Mouse (Mus musculus): Measurements from ENCODE around the gene Prom1.
A peak's percentile ranks its signal among the peaks of the same experiment; 100 is the strongest.

The Prom1 gene

DNA sequence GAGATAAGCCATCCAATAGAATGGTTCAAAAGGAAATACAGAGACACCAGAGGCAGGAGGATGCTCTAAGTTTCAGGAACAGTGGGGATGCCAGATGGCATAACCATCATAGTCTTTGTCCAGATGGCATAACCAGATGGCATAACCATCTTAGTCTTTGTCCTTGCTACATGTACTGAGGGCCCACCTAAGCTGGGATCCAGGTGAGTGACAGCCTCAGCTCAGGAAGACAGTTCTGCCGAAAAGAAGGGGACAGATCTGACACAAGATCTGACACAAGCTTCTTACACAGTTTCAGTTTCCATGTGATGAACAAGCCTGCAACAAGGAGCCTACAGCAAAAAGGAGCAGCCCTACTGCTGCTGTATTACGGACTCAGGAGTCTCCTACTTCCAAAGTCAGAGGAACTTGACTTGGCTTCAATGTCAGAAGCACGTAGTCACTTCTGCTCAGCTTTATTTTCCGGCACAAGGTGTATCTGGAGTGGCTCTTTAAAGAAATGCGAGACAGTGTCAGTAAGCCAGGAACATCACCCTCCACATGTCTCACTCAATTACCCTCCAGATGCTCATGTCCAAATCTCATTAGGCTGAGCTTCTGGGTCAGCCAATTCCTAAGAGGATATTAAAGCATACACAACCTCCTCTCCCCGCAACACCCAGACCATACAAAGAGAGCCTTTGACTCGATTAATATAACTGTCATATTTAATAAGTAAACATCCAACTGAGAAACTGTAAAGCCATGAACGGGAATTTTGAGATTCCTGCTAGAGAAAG lies 21.4 kb downstream of the Prom1 start:
- no peak for DNase-seq

- DNase-seq = no peak
Observed at GRCm38 (mm10) chr5:44075432-44075831, 26.4 kb downstream of the Prom1 start.

DNA sequence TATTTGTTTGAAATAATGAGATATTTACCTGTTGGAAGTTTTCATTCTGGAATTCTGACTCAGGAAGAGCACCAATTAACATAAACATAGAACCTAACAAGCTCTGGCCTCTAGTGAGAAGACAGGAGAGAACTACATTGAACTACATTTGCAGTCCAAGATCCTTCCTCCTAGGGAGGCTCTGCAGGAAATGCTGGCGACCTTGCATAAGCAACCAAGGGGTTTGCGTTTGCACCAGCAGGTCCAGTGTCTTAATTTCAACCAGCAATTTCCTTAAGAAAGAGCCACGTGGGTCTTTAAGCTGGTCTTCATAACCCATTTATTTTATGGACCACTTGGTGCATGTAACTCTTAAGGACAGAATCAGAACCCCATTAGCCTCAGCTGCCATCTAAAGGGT lies 28.2 kb downstream of the Prom1 start:
- no peak for DNase-seq

DNA sequence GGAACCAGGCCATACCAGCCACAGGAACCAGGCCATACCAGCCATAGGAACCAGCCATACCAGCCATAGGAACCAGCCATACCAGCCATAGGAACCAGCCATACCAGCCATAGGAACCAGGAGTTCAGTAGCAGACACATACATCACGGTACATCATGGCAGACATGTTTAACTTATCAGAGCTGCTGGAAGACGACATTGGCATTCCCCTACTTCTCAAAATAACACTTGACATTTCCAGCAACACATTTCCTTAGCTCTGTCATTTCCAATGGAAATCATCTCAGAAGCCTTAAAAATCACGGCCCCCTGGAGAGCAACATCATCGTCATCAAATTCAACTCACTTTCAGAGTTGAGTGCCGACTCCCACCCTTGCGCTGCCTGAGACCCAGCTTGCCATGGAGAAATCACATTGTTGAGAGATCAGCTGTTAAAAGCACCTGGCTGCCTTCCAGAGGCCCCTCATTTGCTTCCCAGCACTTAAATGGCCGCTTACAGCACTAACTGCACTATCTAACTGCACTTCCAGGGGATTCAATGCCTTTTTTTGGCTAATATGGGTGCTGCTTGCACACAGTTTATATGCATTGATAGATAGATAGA lies 31.2 kb downstream of the Prom1 start:
- DNase-seq = no peak

- no peak for DNase-seq
Observed at GRCm38 (mm10) chr5:44058258-44058657, 43.6 kb downstream of the Prom1 start.

DNA sequence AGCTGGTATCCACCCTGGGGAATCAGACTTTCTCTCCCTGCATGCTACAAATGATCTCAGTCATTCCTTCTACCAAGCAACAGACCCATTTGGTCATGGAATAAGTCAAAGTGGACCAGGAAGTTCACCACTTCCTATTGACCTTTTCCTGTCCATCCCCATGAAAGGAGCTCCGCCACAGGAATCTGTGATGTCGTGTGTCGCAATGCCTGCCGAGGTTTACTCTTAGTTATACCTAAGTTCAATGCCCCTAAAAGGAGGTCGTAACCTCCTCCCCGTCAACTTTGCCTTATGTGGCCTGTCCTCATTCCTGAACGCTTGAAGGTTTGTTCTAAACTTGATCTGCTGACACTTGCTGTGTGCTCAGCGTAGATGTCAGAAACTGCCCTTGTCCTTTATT lies 51.6 kb downstream of the Prom1 start:
- no peak for DNase-seq

DNA sequence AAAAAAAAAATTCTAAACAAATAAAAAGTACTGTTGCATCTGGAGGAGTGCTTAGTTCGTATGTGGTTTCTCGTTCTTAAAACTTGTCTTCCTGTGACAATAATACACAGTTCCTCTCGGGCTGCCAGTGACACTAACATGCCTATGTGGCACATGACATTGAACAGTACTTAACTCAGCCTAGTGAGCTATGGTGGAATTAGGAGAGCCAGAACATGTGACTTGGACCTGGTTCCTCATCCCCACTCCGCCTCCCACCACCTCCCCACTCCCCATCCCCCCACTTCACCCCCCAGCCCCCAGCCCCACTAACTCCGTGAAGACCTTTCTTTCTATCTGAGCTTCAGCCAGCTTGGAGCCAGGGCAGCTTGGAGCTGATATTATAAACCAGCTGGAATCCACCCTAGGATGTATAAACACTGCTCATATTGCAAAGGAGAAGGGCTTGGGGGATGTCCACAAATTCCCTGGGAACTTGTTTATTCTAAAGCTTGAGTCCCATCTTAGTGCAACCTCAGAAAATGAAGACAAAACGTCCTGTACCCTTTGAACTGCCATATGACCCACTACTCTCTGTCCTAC lies 52.3 kb downstream of the Prom1 start:
- no peak for DNase-seq

DNA sequence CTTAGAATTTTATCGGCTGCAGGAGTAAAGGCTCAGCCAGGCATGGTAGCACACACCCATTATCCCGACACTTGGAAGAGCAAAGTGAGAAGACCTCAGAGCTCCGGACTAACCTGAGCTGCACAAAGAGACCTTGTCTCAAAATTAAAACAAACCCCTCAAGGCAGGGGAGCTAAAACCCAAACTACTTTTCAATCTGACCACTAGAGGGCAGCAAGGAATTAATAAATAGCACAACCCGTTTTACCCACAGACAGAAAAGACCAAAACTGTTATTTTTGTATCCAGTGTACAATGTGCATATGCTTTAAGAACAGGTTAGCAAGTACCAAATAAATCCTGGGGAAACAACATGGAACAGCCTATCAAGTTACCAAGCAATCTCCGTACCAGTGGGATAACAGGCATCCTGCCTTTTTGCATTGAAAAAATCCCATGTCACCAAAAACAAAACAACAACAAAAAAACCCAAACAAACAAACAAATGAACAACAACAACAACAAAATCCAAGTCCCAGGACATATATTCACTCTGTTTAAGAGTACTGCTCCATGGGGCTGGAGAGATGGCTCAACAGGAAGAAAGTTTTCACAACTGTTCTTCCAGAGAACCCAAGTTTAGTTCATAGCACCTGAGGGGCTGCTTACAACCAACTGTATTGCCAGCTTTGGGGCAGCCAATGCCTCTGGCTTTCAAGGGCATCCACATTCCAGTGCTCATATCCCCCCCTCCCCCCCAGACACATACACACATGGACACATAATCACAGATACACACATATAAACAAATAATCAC lies 53.1 kb downstream of the Prom1 start:
- peak; percentile 36 for DNase-seq

DNA sequence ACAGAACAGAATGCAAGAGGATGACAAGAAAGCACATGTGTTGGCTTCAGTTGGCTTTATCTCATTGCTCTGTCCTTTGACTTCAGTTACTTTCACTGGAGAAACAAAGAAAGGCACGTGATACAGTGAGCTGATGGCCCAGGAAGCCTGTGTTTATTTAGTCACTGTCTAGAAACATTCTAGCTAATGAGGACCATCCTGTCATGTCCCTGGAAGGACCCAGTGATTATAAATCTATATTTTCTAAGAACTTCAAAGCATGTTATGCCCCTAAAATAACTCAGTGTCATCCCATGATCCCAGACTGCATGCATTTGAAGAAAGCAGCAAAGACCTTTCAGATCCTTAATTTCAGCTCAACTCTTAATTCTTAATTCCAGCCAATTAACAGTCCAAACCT lies 60.1 kb downstream of the Prom1 start:
- no peak for DNase-seq

- no peak for DNase-seq
Observed at GRCm38 (mm10) chr5:44041056-44041455, 60.8 kb downstream of the Prom1 start.

GRCm38 (mm10) chr5:43998295-43998989 lies 103.4 kb downstream of the Prom1 start:
- DNase-seq = no peak

DNA sequence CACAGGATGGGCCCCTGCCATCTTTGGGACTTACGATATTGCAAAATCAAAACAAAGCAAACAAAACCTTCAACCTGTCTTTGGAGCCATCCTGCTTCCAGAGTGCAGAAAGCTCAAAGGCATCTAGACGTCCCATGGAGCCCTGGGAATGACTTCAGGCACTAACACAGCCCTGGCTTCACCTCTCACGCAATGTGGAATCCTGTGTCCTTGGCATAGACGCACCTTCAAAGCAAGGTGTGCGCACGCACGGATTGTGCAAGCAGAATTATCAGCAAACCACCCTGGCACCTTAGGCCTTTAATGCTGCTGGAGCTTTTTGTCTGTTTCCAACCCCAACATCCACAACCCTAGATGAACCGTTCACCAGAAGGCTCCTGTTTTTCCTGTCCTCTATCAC lies 104.2 kb downstream of the Prom1 start:
- no peak for DNase-seq

DNA sequence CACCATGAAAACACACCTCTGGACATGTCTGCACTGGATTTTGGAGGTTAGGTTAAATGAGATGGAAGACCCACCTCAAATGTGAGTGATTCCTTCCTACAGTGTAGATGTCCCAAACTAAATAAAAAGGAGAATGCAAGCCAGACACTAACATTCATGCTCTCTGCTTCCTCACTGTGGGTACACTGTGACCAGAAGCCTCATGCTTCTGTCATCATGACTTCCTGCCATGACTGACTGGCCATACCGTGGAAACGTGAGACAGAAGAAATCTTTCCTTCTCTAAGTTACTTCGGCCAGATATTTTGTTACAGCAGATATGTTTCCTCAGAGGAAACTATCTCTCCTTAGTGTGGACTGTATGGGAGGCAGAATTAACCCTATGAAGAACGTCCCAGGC lies 105.7 kb downstream of the Prom1 start:
- no peak for DNase-seq

DNA sequence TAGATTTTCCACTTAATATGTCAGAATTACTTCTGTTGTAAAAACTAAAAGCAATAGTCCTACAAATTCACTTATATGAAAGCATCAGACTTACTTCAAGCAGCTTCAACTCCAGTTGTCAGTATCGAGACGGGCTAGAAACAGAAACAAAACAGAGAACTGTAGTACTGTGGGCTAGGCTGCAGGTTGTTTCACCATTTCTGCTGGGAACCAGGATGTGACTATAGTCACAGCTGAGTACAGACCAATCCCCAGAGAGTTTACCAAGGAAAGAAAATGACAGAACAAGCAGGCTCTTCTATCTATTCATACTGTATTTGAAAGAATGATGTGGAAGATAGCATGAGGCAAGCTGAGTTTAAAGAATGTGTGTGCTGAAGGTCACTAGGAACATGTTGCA lies 106.9 kb downstream of the Prom1 start:
- DNase-seq = no peak

DNA sequence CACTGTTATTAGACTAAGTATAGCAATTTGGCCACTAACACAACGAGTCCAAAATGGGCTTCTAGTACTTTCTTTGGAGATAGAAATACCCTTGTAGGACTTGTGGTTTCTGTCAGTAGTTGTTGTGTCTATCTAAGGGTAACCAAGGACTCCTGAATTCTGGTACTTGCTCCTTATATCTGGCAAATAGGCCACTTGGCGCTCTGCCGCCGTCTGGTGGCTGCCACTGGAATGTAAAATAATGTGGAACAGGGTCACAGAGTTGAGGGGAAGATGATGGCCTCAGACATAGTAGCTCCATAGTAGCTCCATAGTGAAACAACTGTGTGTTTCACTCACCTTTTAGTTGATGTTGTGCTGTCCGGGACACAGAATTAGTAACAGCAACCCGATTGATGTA lies 111.5 kb downstream of the Prom1 start:
- DNase-seq = peak; percentile 71

GRCm38 (mm10) chr5:43989017-43989416 lies 112.8 kb downstream of the Prom1 start:
- no peak for DNase-seq

DNA sequence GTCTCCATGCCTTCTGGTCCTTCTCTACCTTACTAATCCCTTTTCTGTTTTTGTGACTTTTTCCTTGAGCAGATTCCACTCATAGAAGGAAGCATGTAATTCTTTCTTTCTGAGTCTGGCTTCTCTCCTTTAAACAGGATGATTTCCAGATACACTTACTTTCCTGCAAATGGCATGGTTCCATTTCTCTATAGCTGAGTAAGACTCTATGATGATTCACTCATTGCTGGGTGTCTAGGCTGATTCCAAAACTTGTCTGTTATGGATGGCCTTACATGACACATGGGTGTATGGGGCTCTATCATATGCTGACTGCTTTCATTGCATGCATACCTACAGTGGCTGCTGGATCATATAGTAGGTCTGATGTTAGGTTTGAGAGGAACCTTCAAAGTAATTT lies 115.6 kb downstream of the Prom1 start:
- DNase-seq = no peak

GRCm38 (mm10) chr5:43982896-43983295 lies 118.9 kb downstream of the Prom1 start:
- no peak for DNase-seq

- DNase-seq = no peak
Observed at GRCm38 (mm10) chr5:43981620-43982019, 120.2 kb downstream of the Prom1 start, which contains the start of gene Fgfbp1. Fgfbp1 (minus strand) TSS chr5:43981779.

DNA sequence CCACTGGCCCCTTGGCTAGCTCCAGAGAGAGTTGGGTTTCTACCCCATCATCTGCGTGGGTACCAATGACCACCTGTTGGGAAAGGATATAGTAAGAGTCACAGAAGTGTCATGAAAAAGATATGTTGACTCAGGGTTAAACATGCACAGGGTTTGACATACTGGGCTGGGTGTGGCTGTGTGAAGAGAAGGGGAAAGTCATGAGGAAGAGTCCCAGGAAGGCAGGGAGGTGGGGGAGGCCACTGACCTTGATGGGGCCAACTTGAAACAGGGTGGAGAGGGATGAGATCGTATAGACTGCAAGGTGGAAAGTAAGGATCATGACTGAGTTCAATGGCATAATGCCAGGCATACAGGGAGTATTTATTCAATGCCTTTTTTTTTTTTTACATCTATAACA lies 121.4 kb downstream of the Prom1 start:
- no peak for DNase-seq

GRCm38 (mm10) chr5:43976821-43977561 lies 124.8 kb downstream of the Prom1 start:
- peak; percentile 10 for DNase-seq

DNA sequence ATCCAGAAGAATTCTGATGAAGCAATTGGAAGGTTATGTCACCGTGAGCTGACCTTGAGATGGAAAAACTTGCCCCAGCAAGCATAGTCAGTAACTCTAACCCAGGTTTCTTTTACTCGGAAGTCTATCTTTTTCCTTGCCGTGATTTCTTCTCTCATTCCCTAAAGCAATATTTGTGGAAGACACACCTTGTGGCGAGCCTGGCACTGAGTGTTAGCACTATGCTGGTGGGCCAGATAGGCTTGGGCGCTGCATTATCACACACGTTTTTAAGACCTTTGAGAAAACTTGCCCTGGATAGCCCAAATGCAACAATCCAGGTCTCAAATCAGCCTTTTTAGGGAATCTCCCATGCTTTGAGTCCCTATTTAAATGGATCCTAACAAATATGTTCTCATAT lies 127.7 kb downstream of the Prom1 start:
- no peak for DNase-seq
